Mouse (Mus musculus) activated CD4-positive, CD25-positive, alpha-beta regulatory T cell, adult 4 months (primary cell): ENCODE data around the gene Tssk1. TPM values are rescaled to one million over a fixed set of nuclear protein-coding genes. Genes with fewer than 3 reads are reported as not detected.

Experiments
- ATAC-seq: one replicate; pipeline ENCODE4 v1.8.0; 2017
- polyA plus RNA-seq, 2 experiments: library from polyadenylated mRNA; unstranded; fragments of 100-300 nt; shearing (Covaris generic); gene quantifications; one replicate each; pipeline ENCODE4 v1.2.1; 2017

The Tssk1 gene
- polyA plus RNA-seq, 2 experiments from 2014 or later = not detected

GRCm38 (mm10) chr16:17911052-17911595, 17.1 kb downstream of the Tssk1 start, which contains the start of gene Ess2:
Ess2 (minus strand) TSS chr16:17911348.
- ATAC-seq = peak; percentile 100

GRCm38 (mm10) chr16:17914307-17915249, 20.6 kb downstream of the Tssk1 start, which contains the start of gene Gsc2:
Gsc2 (minus strand) TSS chr16:17915059.
- ATAC-seq = no peak

GRCm38 (mm10) chr16:17920586-17920985, 26.6 kb downstream of the Tssk1 start:
- no peak for ATAC-seq

GRCm38 (mm10) chr16:17921325-17922162, 27.5 kb downstream of the Tssk1 start:
- peak; percentile 95 for ATAC-seq

DNA sequence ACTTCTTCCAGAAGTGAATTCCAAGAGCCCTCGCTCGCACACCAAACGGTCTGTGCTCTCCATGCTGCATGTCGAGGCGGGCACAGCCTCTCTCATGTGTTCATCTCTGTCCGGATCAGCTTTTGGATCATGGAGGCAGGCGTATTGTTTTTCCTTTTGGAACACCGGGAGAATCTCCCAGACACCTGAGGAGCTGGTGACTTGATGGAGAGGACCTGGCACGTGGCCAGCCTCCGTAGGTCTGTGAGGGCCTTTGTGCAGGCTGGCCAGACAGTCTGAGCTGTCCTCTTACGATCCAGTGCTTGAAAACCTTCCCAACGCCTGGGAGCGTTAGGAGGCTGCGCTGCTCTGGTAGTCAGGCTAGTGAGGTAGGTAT, 28.1 kb downstream of the Tssk1 start:
- ATAC-seq = no peak

GRCm38 (mm10) chr16:17927351-17928082, 33.5 kb downstream of the Tssk1 start:
- ATAC-seq = peak; percentile 19

DNA sequence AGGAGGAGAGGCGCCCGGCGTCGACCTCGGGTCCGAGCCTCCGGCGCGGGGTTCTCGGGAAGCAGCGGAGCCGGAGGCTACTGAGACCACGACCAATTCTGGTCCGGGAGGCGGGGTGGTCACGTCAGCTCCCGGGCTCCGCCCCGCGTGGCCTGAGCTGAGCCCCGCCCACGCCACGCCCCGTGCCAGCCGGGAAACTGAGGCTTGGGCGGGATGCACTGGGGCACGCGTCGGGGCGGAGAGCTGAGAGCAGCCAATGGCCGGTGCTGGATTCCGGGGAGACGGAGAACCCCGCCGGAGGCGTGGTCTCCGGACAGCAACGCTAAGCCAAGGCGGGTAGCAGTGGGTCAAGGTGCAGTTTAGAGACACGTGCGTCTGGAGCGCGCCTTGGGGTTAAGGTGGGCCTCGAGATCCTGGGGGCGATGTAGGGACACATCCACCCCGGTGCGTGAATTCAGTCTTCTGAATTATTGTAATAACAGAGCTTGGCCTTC, 34.1 kb downstream of the Tssk1 start, which contains the start of gene Slc25a1:
Gene Slc25a1, minus strand, starts transcription at position 133 of the 494 bp plus-strand sequence.
- peak; percentile 25 for ATAC-seq

- peak; percentile 92 for ATAC-seq
Measured at GRCm38 (mm10) chr16:17928627-17929104, 34.6 kb downstream of the Tssk1 start.

DNA sequence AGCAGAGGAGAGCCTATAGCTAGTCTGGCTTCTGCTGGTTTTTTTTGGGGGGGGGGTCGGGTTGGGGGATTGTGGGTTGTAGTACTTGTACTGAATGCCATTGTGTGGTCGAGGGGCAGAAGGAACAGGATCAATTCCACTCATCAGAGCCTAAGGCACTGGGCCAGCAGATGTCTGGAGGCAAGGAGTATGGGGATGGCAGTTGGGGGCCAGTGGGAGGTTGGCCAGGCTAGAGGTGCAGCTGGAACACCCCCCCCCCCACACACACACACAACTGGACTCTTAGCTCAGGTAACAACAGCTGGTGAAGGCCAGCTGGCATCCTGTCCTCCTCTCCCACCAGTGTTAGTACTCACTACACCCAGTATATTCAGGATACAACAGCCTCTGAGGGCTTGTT, 35.2 kb downstream of the Tssk1 start:
- ATAC-seq = no peak

GRCm38 (mm10) chr16:17929631-17930030, 35.6 kb downstream of the Tssk1 start:
- ATAC-seq = no peak

GRCm38 (mm10) chr16:17931906-17932460, 38.0 kb downstream of the Tssk1 start:
- no peak for ATAC-seq

DNA sequence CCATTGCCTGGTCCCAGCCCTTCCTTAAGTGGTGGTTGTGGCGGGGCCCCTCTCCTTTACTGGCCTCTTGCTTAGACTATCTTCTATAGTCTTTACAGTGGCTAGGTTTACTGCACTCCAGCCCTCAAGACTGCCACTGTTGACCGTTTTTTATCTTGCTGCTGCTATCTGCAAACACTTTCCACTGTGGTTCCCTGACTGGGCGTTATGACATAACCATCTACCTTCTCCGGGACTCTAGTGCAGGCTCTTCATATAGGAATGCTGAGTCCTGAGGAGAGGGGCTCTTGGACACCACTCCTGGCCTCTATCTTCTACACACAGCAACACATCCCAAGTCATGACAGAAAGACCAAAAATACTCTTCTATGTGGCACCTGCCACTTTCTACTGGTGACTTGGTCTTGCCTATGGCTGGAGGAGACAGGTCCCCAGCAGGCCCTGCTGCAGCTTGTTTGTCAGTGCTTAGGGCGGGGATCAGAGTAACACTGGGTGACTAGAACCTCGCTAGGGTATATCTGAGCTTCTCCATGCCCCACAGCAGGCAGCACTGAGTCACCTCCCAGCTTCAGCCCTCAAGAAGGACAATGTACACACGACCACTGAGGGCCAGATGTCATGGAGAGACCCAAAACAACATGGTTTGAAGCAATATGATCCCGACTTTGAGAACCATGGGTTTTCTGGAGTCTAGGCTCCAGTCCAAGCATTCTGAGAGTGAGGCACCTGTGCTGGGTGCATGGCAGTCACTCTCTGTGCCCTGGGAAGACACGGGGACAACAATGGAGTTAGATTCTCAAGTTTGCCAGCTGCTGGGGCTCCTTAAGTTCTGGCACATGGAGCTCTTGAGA, 39.8 kb downstream of the Tssk1 start:
- ATAC-seq = no peak

- peak; percentile 35 for ATAC-seq
Measured at GRCm38 (mm10) chr16:17934445-17934910, 40.5 kb downstream of the Tssk1 start.

DNA sequence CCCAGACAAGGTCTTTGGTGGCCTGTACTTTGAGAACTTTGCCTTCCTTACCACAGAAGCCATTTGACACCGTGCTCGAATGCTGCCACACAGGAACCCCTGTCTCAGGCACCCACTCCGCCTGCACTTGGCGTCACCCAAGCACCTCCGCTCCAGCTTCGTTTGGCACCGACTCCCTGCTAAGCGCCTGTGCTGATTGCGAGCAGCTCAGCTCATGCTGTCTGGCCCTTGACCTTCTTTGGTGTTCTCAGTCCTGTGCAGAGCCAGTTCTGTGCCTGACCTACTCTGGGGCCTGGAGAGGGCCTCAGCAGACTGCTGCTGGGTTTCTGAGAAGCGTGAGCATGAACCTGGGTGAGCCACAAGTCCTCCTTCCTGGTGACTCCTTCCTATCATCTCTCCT, 42.8 kb downstream of the Tssk1 start:
- ATAC-seq = no peak

- no peak for ATAC-seq
Measured at GRCm38 (mm10) chr16:17938187-17938586, 44.2 kb downstream of the Tssk1 start.

DNA sequence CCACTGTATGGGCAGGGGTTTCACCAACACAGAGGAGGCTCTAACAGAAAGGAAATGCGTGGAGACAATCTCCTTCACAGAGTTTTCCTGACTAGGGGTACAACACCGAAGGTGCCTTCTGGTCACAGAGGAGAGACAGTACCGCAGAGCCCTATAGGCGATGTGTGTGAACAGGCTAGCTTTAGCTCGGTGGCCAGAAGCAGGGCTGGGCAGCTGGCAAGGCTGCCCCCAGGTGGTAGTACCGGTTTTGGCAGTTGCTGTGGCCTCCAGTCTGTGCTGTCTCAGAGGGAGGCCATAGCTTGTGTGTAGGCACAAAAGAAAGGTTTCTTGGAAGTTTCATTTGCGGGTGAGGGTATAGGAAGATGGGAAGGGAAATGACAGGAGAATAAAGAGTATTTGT, 44.8 kb downstream of the Tssk1 start:
- ATAC-seq = peak; percentile 87

GRCm38 (mm10) chr16:17939255-17939751, 45.3 kb downstream of the Tssk1 start:
- ATAC-seq = no peak

DNA sequence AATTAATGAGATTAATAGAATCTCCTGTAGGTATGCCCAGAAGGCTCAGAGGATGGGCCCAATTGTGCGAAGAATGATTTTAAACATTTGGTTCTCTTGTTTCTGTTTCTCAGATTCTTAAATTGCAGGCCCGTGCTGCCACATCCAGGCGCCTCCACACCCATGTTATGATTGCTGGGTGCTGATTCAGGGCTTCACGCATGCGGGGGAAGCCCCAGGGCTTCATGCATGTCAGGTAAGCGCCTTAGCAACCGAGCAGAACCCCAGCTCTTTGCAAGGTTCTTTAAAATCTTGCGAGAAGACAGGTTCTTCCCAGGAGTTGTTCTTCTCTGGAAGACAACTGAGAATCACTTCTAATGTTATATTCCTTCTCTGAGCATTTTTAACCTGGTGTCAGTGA, 49.4 kb downstream of the Tssk1 start:
- ATAC-seq = no peak

GRCm38 (mm10) chr16:17945081-17945831, 51.2 kb downstream of the Tssk1 start:
- no peak for ATAC-seq
